Mouse (Mus musculus) WW6 (cell line): ENCODE results near the gene Naaa.

Experiments used
- DNase-seq: peaks from one replicate; pipeline ENCODE4 v3.0.0-alpha.2; 2013; ENCODE audit warnings: low read depth, low spot score

Naaa gene

GRCm38 (mm10) chr5:92277437-92278394 is at the start of gene Naaa:
Naaa (minus strand) TSS chr5:92278170.
- peak; percentile 70 for DNase-seq

- DNase-seq = no peak
Measured at GRCm38 (mm10) chr5:92327367-92327766, 49.4 kb upstream of the Naaa start.

DNA sequence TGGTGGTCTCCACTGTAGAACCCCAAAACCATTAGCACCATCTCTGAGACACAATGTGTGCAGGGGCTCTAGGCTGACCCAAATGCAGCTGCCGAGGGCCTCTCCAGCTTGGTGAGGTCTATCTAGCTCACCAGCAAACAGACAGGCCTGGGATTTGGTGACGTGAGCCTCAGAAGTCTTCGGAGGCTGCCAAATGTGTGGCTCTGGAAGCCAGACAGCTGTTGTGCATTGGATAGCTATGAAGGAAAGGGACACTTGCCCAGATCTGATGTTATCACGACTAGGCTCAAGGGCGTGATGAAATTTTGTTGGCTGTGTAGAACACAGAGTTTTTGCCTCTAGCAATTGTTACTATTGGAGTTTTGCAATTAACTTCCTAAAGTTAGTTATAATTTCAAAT is 45.3 kb upstream of the Naaa start:
- no peak for DNase-seq

DNA sequence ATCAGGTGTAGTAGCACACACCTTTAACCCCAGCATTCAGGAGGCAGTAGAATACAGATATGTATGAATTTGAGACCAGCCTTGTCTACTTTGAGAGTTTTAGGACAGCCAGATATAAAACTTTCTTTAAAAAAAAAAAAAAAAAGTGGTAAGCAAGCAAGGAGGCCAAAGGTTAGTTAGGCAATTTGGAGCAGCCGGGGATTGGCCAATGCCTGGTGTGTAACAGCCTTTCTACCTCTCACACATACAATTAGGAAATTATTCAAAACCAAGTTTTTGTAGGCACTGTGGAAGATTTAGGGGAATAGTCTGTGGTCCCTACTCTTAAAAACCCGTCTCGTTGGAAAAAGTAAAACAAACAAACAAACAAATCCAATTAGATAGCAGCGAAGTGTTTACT is 44.6 kb upstream of the Naaa start:
- no peak for DNase-seq

DNA sequence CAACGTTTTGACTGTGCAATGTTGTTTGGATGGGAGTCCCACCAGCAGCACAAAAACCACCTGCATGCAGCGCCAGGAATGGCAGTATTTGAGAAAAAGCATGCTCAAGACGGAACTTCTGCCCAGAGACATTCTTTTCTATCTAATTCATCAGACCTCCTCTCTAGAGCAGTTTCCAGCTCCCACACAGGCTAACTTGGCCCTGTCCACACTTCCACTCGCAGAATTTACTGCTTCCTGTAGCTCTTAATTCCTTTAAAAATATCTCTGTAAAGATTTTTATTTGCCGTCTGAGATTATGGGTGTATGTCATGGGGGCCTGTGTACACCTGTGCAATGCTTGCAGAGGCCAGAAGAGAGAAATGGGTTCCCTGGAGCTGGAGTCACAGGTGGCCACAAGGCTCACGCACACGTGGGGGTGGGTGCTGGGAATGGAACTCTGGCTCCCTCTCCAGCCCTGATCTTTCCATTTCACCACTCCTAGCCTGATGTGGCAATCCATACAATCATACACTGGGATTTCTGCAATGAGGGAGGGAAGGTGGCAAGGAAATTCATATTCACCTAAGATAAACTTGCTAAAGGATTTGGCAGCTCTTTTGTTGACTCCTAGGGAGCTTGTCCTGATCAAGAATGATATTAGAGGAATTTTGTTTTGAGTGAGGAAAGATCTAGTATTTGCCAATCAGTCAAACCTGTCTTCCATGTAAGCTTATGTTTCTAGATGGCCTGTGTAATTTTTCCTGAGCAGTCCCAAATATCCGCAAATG is 43.8 kb upstream of the Naaa start:
- no peak for DNase-seq

DNA sequence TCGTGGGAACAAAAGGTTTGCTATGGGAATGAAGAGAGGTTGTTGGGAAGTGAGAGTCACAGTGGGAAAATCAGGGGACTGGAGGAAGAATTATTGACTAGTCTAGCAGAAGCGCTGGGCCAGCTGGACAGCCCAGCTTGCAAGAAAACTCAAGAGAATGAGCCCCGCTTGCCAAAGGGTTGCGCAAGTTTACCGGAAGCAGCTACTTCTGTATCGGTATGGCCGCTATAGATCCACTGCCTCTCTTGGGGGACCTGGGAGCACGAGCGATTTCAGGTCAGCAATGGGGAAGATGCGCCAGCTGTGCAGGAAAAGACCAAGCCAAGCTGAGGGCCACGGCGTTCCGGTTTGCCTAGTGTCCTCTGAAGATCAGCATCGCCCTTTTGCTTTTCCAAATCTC is 40.6 kb upstream of the Naaa start:
- no peak for DNase-seq

GRCm38 (mm10) chr5:92318119-92318518 is 40.1 kb upstream of the Naaa start:
- no peak for DNase-seq

- DNase-seq = no peak
Measured at GRCm38 (mm10) chr5:92313776-92314175, 35.8 kb upstream of the Naaa start.

GRCm38 (mm10) chr5:92312046-92312715 is 34.2 kb upstream of the Naaa start:
- DNase-seq = peak; percentile 43

DNA sequence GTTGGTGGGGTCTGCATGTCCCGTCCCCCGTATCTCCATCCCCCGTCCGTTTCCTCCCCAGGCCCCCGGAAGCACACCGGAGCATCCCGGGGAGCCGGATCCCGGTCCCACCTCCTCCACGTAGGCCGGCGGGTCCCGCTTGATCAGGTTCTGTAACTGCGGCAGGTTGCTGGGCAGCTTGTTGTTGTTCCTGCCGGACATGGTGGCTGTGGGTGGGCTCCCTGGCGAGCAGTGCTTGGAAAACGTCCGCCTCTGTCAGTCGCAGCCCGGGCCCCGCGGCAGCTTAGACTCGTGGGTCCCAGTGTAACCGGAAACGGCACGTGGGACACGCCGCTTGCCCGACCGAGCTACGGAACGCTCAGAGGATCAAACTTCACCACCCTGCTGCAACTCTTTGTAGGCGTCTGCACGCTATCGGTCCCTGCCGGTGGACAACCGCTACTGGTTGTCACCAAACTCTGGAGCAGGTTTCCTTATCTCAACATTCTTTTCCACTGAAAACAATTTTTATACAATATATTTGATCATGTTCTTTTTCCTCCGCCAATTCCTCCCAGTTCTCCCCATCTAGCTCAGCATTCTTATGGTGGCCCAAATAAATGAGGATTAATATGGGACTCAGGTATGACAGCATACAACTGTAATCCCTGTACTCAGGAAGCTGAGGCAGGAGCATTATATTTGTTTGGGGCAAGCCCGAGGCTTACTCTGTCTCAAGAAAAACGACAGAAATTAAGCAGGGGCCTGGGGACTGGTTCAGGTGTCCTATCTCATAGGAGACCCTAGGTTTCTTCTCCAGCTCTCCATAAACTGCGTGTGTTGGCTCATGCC is 31.9 kb upstream of the Naaa start, which contains the start of gene Sdad1:
Gene Sdad1 (minus strand): TSS at position 799 of the 831 bp plus-strand sequence.
- DNase-seq = peak; percentile 86

- no peak for DNase-seq
Measured at GRCm38 (mm10) chr5:92304291-92304690, 26.3 kb upstream of the Naaa start.

DNA sequence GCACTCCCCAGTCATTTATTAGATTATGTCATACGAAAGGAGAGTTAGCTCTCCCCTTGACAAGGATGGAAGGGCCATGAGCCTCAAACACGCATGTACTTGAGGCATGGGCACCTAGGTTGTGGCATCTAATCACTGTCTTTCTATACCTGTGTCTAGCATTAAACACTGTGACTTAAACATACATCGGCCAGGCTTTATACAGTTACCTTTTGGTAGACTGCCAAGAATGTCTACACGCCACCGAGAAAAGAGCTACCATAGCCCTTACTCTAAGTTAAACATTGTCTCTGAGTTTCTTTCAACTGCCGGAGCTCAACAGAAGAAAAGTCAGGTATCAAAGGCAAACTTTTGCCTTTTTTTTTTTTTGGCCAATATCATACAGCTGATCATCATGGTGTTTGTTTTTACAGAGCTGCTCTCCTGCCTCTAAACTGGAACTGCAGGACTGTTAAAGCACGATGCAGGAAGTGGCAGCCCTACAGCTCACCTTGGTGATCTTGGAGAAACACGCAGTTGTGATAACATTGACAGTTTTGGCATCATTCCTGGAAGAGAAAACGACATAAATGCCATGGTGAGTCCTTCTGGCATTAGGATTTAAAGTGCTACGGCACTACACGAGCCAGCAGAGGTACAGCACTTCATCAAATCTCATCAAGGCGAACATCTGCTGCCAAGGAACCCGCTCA is 24.3 kb upstream of the Naaa start:
- DNase-seq = no peak

GRCm38 (mm10) chr5:92294525-92294924 is 16.6 kb upstream of the Naaa start:
- no peak for DNase-seq

DNA sequence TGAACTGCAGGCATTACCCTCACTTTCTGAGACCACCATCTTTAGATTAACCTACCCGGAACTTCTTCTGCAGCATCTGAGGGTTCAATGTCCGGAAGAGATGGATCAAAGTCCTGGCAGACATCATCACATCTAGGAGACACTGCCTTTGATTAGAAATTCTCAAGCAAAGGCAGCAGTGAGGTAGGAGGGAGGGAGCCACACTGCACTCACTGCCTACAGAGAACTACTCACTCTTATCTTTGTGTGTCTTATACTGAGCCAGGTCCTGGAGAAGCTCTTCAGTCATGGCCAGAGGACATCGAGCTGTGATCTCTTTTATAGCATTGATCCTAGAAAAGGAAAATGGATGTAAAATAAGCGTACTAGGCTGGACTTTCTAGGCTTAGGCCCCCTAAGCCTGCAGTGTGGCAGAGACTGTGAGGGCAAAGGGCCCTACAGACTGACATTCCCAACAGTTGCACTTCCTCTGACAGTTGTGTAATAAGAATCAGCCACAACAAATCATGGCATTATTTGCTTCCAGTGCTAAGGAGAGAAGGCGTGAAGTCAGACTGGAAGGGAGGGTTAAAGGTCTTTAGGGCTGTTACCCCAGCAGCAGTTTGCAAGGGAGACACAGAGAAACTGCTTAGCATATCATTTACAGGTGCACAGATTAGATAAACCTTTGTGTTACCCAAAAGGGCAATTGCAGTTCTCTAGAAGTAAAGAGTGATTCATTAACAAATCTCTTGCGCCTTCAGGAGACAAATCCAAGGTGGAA is 13.9 kb upstream of the Naaa start:
- no peak for DNase-seq

DNA sequence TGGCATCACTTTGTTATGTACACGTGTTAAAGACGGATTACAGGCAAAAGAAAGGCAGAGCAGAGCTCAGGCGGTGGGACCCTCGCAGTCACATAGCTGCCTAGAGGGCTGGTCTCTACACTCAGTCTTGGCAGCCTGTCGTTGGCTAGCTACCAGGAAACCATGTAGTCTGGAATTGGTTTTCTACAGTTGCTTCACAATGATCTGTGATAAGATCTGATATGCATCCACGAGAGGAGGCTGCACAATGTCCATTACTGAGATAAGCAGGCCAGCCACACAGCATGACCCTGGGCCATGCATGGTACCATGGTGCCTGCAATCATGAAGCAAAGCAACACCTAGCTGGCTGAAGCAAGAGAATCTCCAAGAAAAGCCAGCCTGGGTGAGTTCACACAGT is 9.9 kb upstream of the Naaa start:
- DNase-seq = no peak

- no peak for DNase-seq
Measured at GRCm38 (mm10) chr5:92283107-92283506, 5.1 kb upstream of the Naaa start.

GRCm38 (mm10) chr5:92282571-92282970 is 4.6 kb upstream of the Naaa start:
- no peak for DNase-seq

- no peak for DNase-seq
Measured at GRCm38 (mm10) chr5:92278942-92279537, 1.1 kb upstream of the Naaa start.

DNA sequence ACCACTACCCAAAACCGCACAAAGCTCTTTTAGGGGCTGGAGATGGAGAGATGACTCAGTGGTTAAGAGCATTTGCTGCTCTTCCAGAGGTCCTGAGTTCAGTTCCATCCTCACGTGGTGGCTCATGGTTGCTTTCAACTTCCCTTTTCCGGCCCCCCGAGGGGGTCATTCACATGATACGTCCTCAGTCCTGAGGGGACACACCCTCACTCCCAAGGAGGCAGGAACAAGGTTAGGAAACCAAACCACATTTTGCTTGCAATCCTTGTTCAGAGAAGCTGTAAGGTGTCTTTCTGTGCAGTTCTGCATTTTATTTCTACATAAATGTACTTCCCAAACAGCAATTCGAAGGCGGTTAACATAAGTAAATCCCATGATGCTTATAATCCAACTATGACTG is 7.5 kb downstream of the Naaa start:
- DNase-seq = no peak
